Mouse (Mus musculus) liver, embryonic 16.5 days (tissue): Measurements from ENCODE around the gene Kif24. TPM values are rescaled to one million over a fixed set of nuclear protein-coding genes. Genes with fewer than 3 reads are reported as not detected.
A peak's percentile ranks its signal among the peaks of the same experiment; 100 is the strongest.

ENCODE experiments used
- ATAC-seq: fragments of 200-750 bp; cut with Nextera tagmentation; 2 replicates; pipeline ENCODE4 v1.8.0; 2017; ENCODE audit warnings: low read depth, mild to moderate bottlenecking, moderate number of reproducible peaks, moderate library complexity
- H3K27ac ChIP-seq: fragments of 300-500 bp; sonication (generic); 2 replicates; pipeline ENCODE4 v1.5.1; 2014; ENCODE audit warnings: mild to moderate bottlenecking, low read length
- H3K27me3 ChIP-seq: fragments of 300-500 bp; sonication (generic); 2 replicates; pipeline ENCODE4 v1.6.1; 2014; ENCODE audit warnings: low read depth, low read length, mixed read lengths; ENCODE audit not compliant: control insufficient read depth, insufficient read depth
- H3K36me3 ChIP-seq: fragments of 300-500 bp; sonication (generic); 2 replicates; pipeline ENCODE4 v1.6.1; 2014; ENCODE audit warnings: mild to moderate bottlenecking; ENCODE audit not compliant: control insufficient read depth, insufficient read depth
- H3K4me1 ChIP-seq: fragments of 300-500 bp; sonication (generic); 2 replicates; pipeline ENCODE4 v1.6.1; 2014; ENCODE audit warnings: low read depth, low read length, mixed read lengths; ENCODE audit not compliant: control insufficient read depth
- H3K4me2 ChIP-seq: fragments of 300-500 bp; sonication (generic); 2 replicates; pipeline ENCODE4 v1.6.1; 2014; ENCODE audit warnings: low read depth, low read length, mixed read lengths
- H3K4me3 ChIP-seq: fragments of 300-500 bp; sonication (generic); 2 replicates; pipeline ENCODE4 v1.5.1; 2014; ENCODE audit warnings: low read depth, mild to moderate bottlenecking, low read length
- H3K9ac ChIP-seq: fragments of 300-500 bp; sonication (generic); 2 replicates; pipeline ENCODE4 v1.6.1; 2014; ENCODE audit warnings: low read depth, low read length
- H3K9me3 ChIP-seq: fragments of 300-500 bp; sonication (generic); replicated peaks from 2 replicates; pipeline ENCODE4 v1.6.1; 2016; ENCODE audit warnings: low read length; ENCODE audit not compliant: control insufficient read depth
- WGBS: fragments of 180-500 bp; shearing (Covaris S2); extraction: QIAGEN DNeasy Blood & Tissue Kit; methylation state at CpG from one replicate; pipeline ENCODE4 v1.1.7; 2014; ENCODE audit not compliant: insufficient replicate concordance; 5-methylcytosine and 5-hydroxymethylcytosine counted together
- polyA plus RNA-seq: library from polyadenylated mRNA; unstranded; fragments of >200 nt; fragmentation: Nextera tagmentation; extraction: Ambion mirVana; gene quantifications from 2 replicates; pipeline ENCODE4 v1.2.1, GENCODE M21; 2015

The Kif24 gene
- 4.9 and 5.0 TPM in 2 replicates for polyA plus RNA-seq

DNA sequence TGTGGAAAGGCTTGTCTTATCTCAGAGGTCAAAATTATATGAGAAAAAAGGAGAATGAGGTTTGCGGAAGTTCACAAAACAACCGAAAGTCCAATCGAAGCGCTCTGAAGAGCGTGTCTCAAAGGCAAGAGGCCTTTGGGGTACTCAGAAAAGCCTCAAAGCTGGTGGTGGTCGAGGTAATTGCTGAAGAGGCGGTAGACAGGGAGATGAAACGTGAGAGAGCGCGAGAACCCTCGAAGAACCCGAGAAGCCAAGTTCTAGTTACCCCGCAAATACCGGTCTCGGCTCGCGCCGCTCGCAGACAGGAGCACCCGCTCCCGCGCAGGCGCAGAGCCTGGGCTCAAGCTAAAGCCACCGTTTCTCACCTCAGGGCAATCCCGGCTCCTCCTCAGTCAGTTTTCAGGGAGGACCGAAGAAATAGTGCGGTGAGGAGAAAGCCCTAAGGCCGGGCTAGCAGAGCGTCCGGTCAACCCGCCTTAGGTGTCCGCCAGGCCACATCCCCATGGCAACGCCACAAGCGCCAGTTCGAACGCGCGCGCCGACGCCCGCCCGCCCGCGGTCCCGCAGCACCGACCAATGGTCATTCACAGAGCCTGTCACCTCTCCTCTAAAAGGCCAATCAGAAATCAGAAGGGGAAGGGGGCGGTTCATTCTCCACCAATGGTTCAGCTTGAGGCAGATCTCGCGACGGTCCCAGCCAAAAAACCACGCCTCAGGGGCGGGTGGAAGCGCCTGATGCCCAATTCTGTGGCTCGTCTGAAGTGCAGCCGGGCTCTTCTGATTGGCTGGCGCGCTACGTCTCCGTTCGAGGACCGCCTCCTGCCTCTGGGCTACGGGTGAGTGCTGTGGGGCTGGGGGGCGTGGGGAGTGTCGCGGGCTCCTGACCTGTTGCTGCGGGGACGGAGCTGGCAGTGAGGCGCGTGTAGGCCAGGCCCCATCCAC lies at the start of gene Kif24, which contains the start of gene Nudt2:
Kif24 (minus strand) TSS at position 543 of the 942 bp plus-strand sequence.
Nudt2 (plus strand) TSS at position 807 of the 942 bp plus-strand sequence.
- peak within 1 kb of the TSS; percentile 79 for H3K4me3 ChIP-seq
- peak within 1 kb of the TSS; percentile 87 for H3K9ac ChIP-seq
- no peaks in the 10 kb centered on the region for H3K27me3 ChIP-seq
- H3K36me3 ChIP-seq = no peaks in the 10 kb centered on the region
- peak within 1 kb of the TSS; percentile 83 for H3K27ac ChIP-seq
- ATAC-seq = peak; percentile 98
- H3K4me1 ChIP-seq = peaks cover 16% of the 10 kb centered on the region
- WGBS = under 1% methylated on average over 70 of the region's 70 CpGs
- no peaks in the 10 kb centered on the region for H3K9me3 ChIP-seq
- H3K4me2 ChIP-seq = peak within 1 kb of the TSS; percentile 90

DNA sequence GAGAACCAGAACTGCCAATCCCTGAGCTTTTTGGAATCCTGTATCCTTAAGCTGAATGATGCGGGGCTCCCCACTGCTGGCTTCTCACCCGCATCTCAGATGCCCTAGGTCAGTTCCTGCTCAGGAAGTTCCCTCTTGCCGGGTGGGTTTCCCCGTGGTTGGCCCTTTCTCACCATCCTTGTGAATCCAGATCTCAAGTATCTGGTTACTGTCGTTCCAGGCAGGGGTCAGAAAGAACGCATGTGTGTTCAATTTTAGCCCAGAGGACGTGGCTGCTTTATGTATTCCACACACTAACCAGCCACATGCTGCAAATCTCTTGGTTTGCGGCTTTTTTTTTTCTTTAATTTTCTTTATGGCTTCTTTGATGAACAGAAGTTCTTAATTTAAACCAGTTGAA lies 49.0 kb upstream of the Kif24 start:
- H3K36me3 ChIP-seq = no peaks in the 10 kb centered on the region
- H3K4me2 ChIP-seq = no peak overlapping the region
- no peak overlapping the region for H3K27ac ChIP-seq
- no peak for ATAC-seq
- H3K9ac ChIP-seq = no peak overlapping the region
- H3K9me3 ChIP-seq = no peaks in the 10 kb centered on the region
- H3K4me3 ChIP-seq = no peak overlapping the region
- H3K27me3 ChIP-seq = peaks cover 12% of the 10 kb centered on the region
- H3K4me1 ChIP-seq = no peaks in the 10 kb centered on the region
- 21% methylated on average over 8 of the region's 8 CpGs for WGBS

DNA sequence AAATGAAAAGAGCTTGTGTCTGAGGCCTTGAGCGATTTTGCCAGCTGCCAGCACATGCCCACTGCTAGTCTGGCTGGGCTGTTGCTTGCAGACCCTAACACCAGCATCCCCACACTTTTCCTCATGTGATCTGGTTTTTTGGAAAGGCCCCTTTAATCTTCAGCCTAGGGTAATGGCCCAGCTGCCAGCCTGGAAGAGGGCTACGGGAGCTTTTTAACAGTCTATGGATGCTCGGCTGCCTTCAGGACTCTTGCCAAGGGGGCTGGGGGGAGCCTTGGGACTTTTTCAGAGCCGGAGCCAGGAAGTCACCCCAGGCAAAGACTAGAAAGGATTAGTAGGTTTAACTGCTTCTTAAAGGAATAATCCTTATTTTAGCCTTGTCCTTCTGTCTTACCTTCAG lies 48.6 kb upstream of the Kif24 start:
- 38% methylated on average over 4 of the region's 4 CpGs for WGBS
- no peak overlapping the region for H3K4me3 ChIP-seq
- no peak overlapping the region for H3K9ac ChIP-seq
- peaks cover 16% of the 10 kb centered on the region for H3K27me3 ChIP-seq
- no peak overlapping the region for H3K27ac ChIP-seq
- H3K36me3 ChIP-seq = no peaks in the 10 kb centered on the region
- ATAC-seq = no peak
- no peak overlapping the region for H3K4me2 ChIP-seq
- H3K4me1 ChIP-seq = no peaks in the 10 kb centered on the region
- no peaks in the 10 kb centered on the region for H3K9me3 ChIP-seq

DNA sequence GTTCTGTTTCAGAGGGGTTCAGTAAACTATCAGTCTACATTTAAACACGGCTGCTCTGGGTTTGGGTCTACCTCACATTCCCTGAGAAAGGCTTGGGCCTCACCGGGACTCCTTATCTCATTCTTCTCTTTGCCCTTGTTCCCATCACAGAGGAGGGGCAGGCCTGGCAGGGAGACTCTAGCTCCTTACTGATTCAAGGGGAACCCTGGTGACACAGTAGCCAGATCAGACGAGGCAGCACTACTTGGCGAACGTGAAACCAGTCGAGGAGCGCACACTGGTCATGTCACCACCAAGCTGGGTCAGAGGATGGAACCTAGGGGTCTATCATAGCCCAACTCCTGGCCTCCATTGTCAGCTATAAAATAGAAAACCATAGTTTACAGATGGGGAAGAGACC lies 43.3 kb upstream of the Kif24 start:
- Histone ChIP-seq H3K9ac (no peak overlapping the region), H3K4me2 (no peak overlapping the region), H3K9me3 (no peaks in the 10 kb centered on the region), H3K4me3 (no peak overlapping the region), H3K4me1 (peaks cover 13% of the 10 kb centered on the region), H3K27ac (no peak overlapping the region), H3K36me3 (no peaks in the 10 kb centered on the region), H3K27me3 (peaks cover 24% of the 10 kb centered on the region)
- WGBS = 43% methylated on average over 7 of the region's 7 CpGs
- ATAC-seq = no peak

DNA sequence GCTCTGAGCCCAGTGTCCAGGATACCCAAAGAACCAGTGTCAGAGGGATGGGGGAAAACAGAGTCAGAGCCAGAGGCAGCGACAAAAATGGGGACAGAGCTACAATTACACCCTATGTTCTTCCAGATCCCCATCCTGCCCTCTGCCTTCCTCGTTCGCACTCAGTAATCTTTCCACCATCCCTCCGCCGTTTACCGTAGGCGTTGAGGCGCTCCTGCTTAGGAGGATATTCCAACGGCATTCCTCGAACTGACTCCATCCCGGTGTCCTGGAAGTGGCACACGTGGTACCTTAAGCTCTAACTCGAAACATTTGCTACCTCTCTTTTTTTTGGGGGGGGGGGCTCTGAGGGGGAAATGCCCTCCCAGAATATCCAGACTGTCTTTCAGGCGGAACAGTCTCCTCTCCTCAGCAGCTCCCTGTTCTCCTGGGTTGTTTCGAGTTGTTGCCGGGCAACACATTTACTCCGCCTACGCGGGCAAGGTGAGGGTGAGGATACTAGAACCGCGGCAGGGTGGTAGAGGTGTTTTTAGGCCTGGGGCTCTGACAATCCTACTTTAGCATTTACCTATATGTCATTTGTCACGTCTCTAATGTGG lies 42.7 kb upstream of the Kif24 start:
- 5% methylated on average over 22 of the region's 22 CpGs for WGBS
- Histone ChIP-seq H3K27ac (no peak overlapping the region), H3K9ac (peak overlapping the region; percentile 51), H3K27me3 (peaks cover 28% of the 10 kb centered on the region), H3K4me3 (peak overlapping the region; percentile 53), H3K36me3 (no peaks in the 10 kb centered on the region), H3K4me2 (peak overlapping the region; percentile 81), H3K9me3 (no peaks in the 10 kb centered on the region), H3K4me1 (peaks cover 17% of the 10 kb centered on the region)
- ATAC-seq = no peak

DNA sequence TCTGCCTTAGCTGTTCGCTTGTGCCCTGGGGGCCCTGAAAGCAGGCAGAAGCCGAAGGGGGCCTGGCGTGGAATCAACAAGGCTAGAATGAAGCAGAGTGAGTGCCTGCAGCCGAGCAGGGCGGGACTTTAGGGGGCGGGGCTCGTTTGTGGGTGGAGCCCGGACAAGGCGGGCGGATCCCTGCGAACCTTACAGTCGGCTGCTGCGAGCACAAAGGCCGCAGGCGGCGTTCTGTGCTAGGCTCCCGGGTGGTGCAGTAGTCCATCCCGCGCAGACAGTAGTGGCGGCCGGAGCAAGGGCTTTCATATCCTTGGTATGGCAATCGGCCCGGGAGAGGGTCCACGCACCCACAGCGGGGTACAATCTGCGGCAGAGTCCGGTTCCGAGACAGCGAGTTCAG lies 42.2 kb upstream of the Kif24 start:
- H3K27me3 ChIP-seq = peaks cover 33% of the 10 kb centered on the region
- peak overlapping the region; percentile 51 for H3K9ac ChIP-seq
- peaks cover 21% of the 10 kb centered on the region for H3K4me1 ChIP-seq
- H3K4me3 ChIP-seq = peak overlapping the region; percentile 53
- H3K9me3 ChIP-seq = no peaks in the 10 kb centered on the region
- WGBS = under 1% methylated on average over 29 of the region's 29 CpGs
- H3K27ac ChIP-seq = no peak overlapping the region
- H3K36me3 ChIP-seq = no peaks in the 10 kb centered on the region
- peak; percentile 45 for ATAC-seq
- peak overlapping the region; percentile 81 for H3K4me2 ChIP-seq

DNA sequence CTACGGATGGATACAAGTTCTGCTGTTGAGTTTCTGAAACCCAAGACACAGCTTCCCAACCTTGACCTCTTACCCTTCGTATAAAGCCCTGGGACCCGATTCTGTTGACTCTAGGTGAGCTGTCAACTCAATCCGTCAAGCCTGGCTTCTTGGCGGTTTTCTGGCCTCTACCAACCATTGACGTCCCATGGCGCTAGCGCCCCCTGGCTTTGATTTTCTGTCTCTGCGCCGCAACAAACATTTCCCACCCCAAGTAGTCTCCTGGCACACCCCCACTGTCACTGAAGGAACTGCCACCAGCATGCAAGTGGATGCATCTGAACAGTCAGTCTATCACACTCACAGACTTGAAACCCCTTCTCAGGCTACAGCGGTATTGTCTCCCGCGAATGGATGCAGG lies 41.5 kb upstream of the Kif24 start:
- Histone ChIP-seq H3K4me2 (peak overlapping the region; percentile 81; the same call in 1 of the 2 replicates), H3K9me3 (no peaks in the 10 kb centered on the region), H3K36me3 (no peaks in the 10 kb centered on the region), H3K27me3 (peaks cover 39% of the 10 kb centered on the region), H3K9ac (no peak overlapping the region), H3K4me3 (no peak overlapping the region; the same call in 1 of the 2 replicates), H3K4me1 (peaks cover 21% of the 10 kb centered on the region), H3K27ac (no peak overlapping the region)
- no peak for ATAC-seq
- WGBS = 10% methylated on average over 13 of the region's 13 CpGs

DNA sequence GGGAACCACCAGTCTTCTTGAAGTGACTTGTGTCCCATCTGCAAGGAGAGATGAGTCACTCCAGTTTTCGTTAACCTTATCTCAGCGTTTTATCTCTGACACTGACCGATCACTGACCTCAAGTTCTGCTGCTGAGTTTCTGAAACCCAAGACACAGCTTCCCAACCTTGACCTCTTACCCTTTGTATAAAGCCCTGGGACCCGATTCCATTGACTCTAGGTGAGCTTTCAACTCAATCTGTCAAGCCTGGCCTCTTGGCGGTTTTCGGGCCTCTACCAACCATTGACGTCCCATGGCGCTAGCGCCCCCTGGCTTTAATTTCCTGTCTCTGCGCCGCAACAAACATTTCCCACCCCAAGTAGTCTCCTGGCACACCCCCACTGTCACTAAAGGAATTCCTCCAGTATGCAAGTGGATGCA lies 40.5 kb upstream of the Kif24 start:
- Histone ChIP-seq H3K27ac (no peak overlapping the region), H3K27me3 (peaks cover 48% of the 10 kb centered on the region), H3K9me3 (no peaks in the 10 kb centered on the region), H3K4me1 (peaks cover 21% of the 10 kb centered on the region), H3K36me3 (no peaks in the 10 kb centered on the region), H3K9ac (no peak overlapping the region), H3K4me3 (no peak overlapping the region), H3K4me2 (no peak overlapping the region)
- no peak for ATAC-seq
- WGBS = 55% methylated on average over 11 of the region's 11 CpGs

DNA sequence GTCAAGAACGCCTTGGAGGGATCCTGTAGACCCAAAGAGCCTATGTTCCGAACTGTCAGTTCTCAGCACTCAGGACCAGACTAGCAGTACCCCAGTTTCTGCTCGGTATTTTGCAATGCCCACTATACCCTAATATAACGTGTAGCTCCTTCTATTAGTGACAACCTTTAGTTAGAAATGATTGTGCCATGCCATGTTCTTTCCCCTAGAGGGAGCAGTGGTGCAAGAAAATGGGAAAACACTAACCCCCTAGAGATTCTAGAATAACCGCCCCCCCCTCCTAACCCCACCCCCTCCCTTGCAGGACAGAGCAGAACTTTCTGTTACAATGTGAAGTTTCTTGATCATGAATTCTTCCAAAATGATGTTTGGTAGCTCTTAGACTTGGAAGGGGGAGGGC lies 39.6 kb upstream of the Kif24 start:
- Histone ChIP-seq H3K4me3 (no peak overlapping the region), H3K36me3 (no peaks in the 10 kb centered on the region), H3K27me3 (peaks cover 56% of the 10 kb centered on the region), H3K4me1 (peaks cover 21% of the 10 kb centered on the region), H3K27ac (no peak overlapping the region), H3K4me2 (no peak overlapping the region), H3K9me3 (no peaks in the 10 kb centered on the region), H3K9ac (no peak overlapping the region)
- no peak for ATAC-seq
- WGBS = 52% methylated on average over 5 of the region's 5 CpGs
